Mouse (Mus musculus) megakaryocyte, embryonic 14.5 days (primary cell): Measurements from ENCODE around the gene Arf3.

Experiments
- FLI1 ChIP-seq: IDR thresholded peaks from 2 replicates; pipeline ENCODE4 v1.6.1; 2012; ENCODE audit warnings: low read length, inconsistent platforms, mixed read lengths
- GATA1 ChIP-seq: IDR thresholded peaks from 3 replicates; pipeline ENCODE4 v1.6.1; 2012; ENCODE audit warnings: mixed read lengths, low read length, inconsistent platforms, borderline replicate concordance

DNA sequence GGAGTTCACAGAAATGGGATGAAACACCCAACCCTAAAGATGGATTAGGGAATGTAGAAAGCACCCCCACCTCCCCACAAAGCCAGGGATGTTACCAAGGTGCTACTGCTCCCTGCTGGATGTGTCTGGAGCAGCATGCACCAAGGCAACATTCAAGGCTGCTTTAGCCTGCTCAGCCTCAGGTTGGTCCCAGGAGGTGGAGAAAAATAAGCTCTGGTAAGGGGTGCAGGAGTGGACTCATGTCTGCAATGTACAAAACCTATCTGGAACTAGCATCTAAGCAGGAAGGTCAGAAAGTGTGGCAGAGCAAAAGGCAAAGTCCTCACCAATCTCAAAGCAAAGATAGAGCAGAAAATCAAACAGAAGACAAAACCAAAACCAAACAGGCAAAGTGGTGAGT, 25.1 kb downstream of the Arf3 start:
- TF ChIP-seq GATA1 (no peak), FLI1 (no peak)
